Mouse (Mus musculus): ENCODE results near the gene Mrps10. TPM values are rescaled to one million over a fixed set of nuclear protein-coding genes. Genes with fewer than 3 reads are reported as not detected.

Gene Mrps10
- total and polyA plus RNA-seq, 3 experiments = 57.7 to 124 (median 90.3) TPM

GRCm38 (mm10) chr17:47330616-47331015 lies 38.1 kb upstream of the Mrps10 start:
- dilution Hi-C loops (cut with MboI; ENCODE audit: extremely low pct_ligation_motif_present, extremely low pct_unique_long_range_greater_than_20kb, low sequenced_read_pairs) (no loop called here), in situ Hi-C loops (cut with MboI; ENCODE audit: low pct_ligation_motif_present, low pct_unique_long_range_greater_than_20kb, low sequenced_read_pairs) (loop anchor here (5.0 kb wide), 1 partner anchor 293 kb away; no protein-coding TSS in a partner anchor)
- H3K79me2 ChIP-seq (replicated peaks; ENCODE audit: control insufficient read depth, extremely low read depth, insufficient read depth, poor library complexity, severe bottlenecking) = no peaks in the 10 kb centered on the region
- no peak overlapping the region for H3K27ac ChIP-seq (ENCODE audit: insufficient read depth, low read depth)
- peaks cover 0 to 28% of the 10 kb centered on the region in 2 experiments for H3K36me3 ChIP-seq (replicated peaks in 1 of 2; ENCODE audit: control insufficient read depth in 1 of 2, insufficient read depth in 1 of 2, low read length in 1 of 2)
- no peak overlapping the region for H3K4me3 ChIP-seq (replicated peaks in 1 of 3; ENCODE audit: low read depth in 2 of 3, low read length in 2 of 3, poor library complexity in 1 of 3)
- H3K4me2 ChIP-seq (ENCODE audit: insufficient read depth, low read depth, poor library complexity, severe bottlenecking) = no peak overlapping the region
- no peaks in the 10 kb centered on the region for H3K27me3 ChIP-seq (replicated peaks)
- DNase-seq (ENCODE audit: extremely low read depth) = no peak
- H3K9me3 ChIP-seq (replicated peaks; ENCODE audit: low read length) = no peaks in the 10 kb centered on the region
- TF ChIP-seq ZC3H11A (IDR thresholded peaks at IDR 0.05; ENCODE audit: low read depth, low read length) = no peak
- no peak for TF ChIP-seq PAX5 (IDR thresholded peaks at IDR 0.05; ENCODE audit: low read length)
- no peak for TF ChIP-seq POLR2AphosphoS2 (IDR thresholded peaks at IDR 0.05; ENCODE audit: low read depth, low read length)
- no peak for TF ChIP-seq JUND (conservative IDR thresholded peaks at IDR 0.05; ENCODE audit: low read depth, low read length)
- TF ChIP-seq NRF1 (IDR thresholded peaks at IDR 0.05; ENCODE audit: low read depth, low read length) = no peak
- TF ChIP-seq MYC (IDR thresholded peaks at IDR 0.05; ENCODE audit: low read depth, low read length) = no peak
- no peak for TF ChIP-seq JUN (IDR thresholded peaks at IDR 0.05; ENCODE audit: insufficient read depth, low read depth, low read length)
- TF ChIP-seq UBTF (IDR thresholded peaks at IDR 0.05; ENCODE audit: low read depth, low read length) = no peak
- TF ChIP-seq MAX (IDR thresholded peaks at IDR 0.05; ENCODE audit: low read length) = no peak
- no peak for TF ChIP-seq POLR2A (IDR thresholded peaks at IDR 0.05; ENCODE audit: low read depth, low read length)
- TF ChIP-seq ZNF384 (IDR thresholded peaks at IDR 0.05; ENCODE audit: low read depth, low read length) = no peak
- no peak for TF ChIP-seq NELFE (IDR thresholded peaks at IDR 0.05; ENCODE audit: low read depth, low read length)
- TF ChIP-seq CHD2 (IDR thresholded peaks at IDR 0.05; ENCODE audit: low read length) = no peak
- TF ChIP-seq ZKSCAN1 (IDR thresholded peaks at IDR 0.05; ENCODE audit: borderline replicate concordance, low read depth, low read length) = no peak
- no peak for TF ChIP-seq MEF2A (IDR thresholded peaks at IDR 0.05; ENCODE audit: borderline replicate concordance, low read depth, low read length)
- TF ChIP-seq SIN3A (IDR thresholded peaks at IDR 0.05; ENCODE audit: low read length) = no peak
- H3K4me1 ChIP-seq (ENCODE audit: control insufficient read depth in 1 of 2, insufficient read depth in 2 of 2) = peaks cover 2 to 4% of the 10 kb centered on the region in 2 experiments; a peak in 2 of 4 replicates
- no peak overlapping the region for H3K9ac ChIP-seq (ENCODE audit: insufficient read depth, low read depth)

- TF ChIP-seq HCFC1 (IDR thresholded peaks at IDR 0.05; ENCODE audit: low read depth, low read length) (no peak), NELFE (IDR thresholded peaks at IDR 0.05; ENCODE audit: low read depth, low read length) (no peak), UBTF (IDR thresholded peaks at IDR 0.05; ENCODE audit: low read depth, low read length) (no peak), CTCF (conservative IDR thresholded peaks at IDR 0.05 in 1 of 2, IDR thresholded peaks at IDR 0.05 in 1 of 2; ENCODE audit: low read depth in 2 of 2, low read length in 2 of 2) (no peak), RAD21 (IDR thresholded peaks at IDR 0.05; ENCODE audit: low read depth, low read length) (no peak; the same call in 1 of the 2 replicates), ZNF384 (IDR thresholded peaks at IDR 0.05; ENCODE audit: low read depth, low read length) (no peak), SMC3 (IDR thresholded peaks at IDR 0.05; ENCODE audit: low read depth, low read length) (no peak), USF2 (conservative IDR thresholded peaks at IDR 0.05; ENCODE audit: low read depth, low read length) (no peak), PAX5 (IDR thresholded peaks at IDR 0.05; ENCODE audit: low read length) (no peak), ZKSCAN1 (IDR thresholded peaks at IDR 0.05; ENCODE audit: borderline replicate concordance, low read depth, low read length) (no peak), CHD2 (IDR thresholded peaks at IDR 0.05; ENCODE audit: low read length) (no peak), JUN (IDR thresholded peaks at IDR 0.05; ENCODE audit: insufficient read depth, low read depth, low read length) (no peak), MAX (IDR thresholded peaks at IDR 0.05; ENCODE audit: low read length) (no peak)
- dilution Hi-C loops (cut with MboI; ENCODE audit: extremely low pct_ligation_motif_present, extremely low pct_unique_long_range_greater_than_20kb, low sequenced_read_pairs) = no loop called here
- H3K27ac ChIP-seq (ENCODE audit: insufficient read depth, low read depth) = no peak overlapping the region
- H3K36me3 ChIP-seq (replicated peaks in 1 of 2; ENCODE audit: control insufficient read depth in 1 of 2, insufficient read depth in 1 of 2, low read length in 1 of 2) = peaks cover 0 to 19% of the 10 kb centered on the region in 2 experiments
- no peak overlapping the region for H3K4me2 ChIP-seq (ENCODE audit: insufficient read depth, low read depth, poor library complexity, severe bottlenecking)
- H3K27me3 ChIP-seq (replicated peaks) = no peaks in the 10 kb centered on the region
- in situ Hi-C loops (cut with MboI; ENCODE audit: low pct_ligation_motif_present, low pct_unique_long_range_greater_than_20kb, low sequenced_read_pairs) = loop anchor here (5.0 kb wide), 1 partner anchor 295 kb away; no protein-coding TSS in a partner anchor
- H3K9ac ChIP-seq (ENCODE audit: insufficient read depth, low read depth) = no peak overlapping the region
- no peaks in the 10 kb centered on the region for H3K79me2 ChIP-seq (replicated peaks; ENCODE audit: control insufficient read depth, extremely low read depth, insufficient read depth, poor library complexity, severe bottlenecking)
- no peaks in the 10 kb centered on the region for H3K9me3 ChIP-seq (replicated peaks; ENCODE audit: low read length)
- H3K4me1 ChIP-seq (ENCODE audit: control insufficient read depth in 1 of 2, insufficient read depth in 2 of 2) = peaks cover 2 to 4% of the 10 kb centered on the region in 2 experiments; a peak in 2 of 4 replicates
- DNase-seq (ENCODE audit: extremely low read depth) = no peak
- H3K4me3 ChIP-seq (replicated peaks in 1 of 3; ENCODE audit: low read depth in 2 of 3, low read length in 2 of 3, poor library complexity in 1 of 3) = no peak overlapping the region
Measured at GRCm38 (mm10) chr17:47332001-47332611, 36.6 kb upstream of the Mrps10 start.
